Mouse (Mus musculus): ENCODE measurements around the gene Fam83b.

DNA sequence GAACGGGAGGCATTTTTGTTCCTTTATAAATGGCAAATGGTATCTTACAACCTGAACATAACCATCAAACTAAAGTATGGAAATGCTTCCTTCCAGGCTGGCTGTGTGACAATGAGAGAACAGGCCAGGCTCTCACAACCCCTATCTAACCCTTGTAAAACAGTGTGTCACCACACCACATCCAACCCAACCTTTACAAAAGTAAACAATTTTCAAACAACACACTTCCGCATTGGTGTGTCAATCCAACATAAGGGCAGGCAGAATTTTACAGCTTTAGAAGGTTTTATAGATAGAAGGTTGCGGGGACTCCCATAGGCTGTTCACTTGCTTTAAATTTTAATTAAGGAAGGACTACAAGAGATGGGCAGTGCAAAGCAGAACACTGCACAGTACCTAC, 77.2 kb downstream of the Fam83b start:
- TF ChIP-seq POLR2A (IDR thresholded peaks at IDR 0.05; ENCODE audit: insufficient read depth, low read length) (no peak), CTCF (IDR thresholded peaks at IDR 0.05; ENCODE audit: low read depth, low read length) (no peak), EP300 (IDR thresholded peaks at IDR 0.05; ENCODE audit: insufficient read depth, low read depth, low read length) (no peak)

All from ES-Bruce4 (cell line).